Mouse (Mus musculus) stomach, embryonic 16.5 days (tissue): ENCODE measurements around the gene Max. TPM values are rescaled to one million over a fixed set of nuclear protein-coding genes. Genes with fewer than 3 reads are reported as not detected.
A peak's percentile ranks its signal among the peaks of the same experiment; 100 is the strongest.

Source experiments
- ATAC-seq: fragments of 200-750 bp; cut with Nextera tagmentation; 2 replicates; pipeline ENCODE4 v1.8.0; 2017; ENCODE audit warnings: moderate number of reproducible peaks, moderate TSS enrichment; ENCODE audit not compliant: insufficient read depth, low FRiP score
- H3K27ac ChIP-seq: fragments of 300-500 bp; sonication (generic); 2 replicates; pipeline ENCODE4 v1.5.1; 2014; ENCODE audit warnings: low read length
- H3K27me3 ChIP-seq: fragments of 300-500 bp; sonication (generic); 2 replicates; pipeline ENCODE4 v1.6.1; 2014; ENCODE audit warnings: low read length, control low read depth, mixed read lengths; ENCODE audit not compliant: control insufficient read depth, insufficient read depth
- H3K36me3 ChIP-seq: fragments of 300-500 bp; sonication (generic); 2 replicates; pipeline ENCODE4 v1.6.1; 2014; ENCODE audit warnings: low read length; ENCODE audit not compliant: control insufficient read depth, insufficient read depth
- H3K4me1 ChIP-seq: fragments of 300-500 bp; sonication (generic); 2 replicates; pipeline ENCODE4 v1.6.1; 2014; ENCODE audit warnings: low read length, control low read depth, mixed read lengths; ENCODE audit not compliant: control insufficient read depth, insufficient read depth
- H3K4me2 ChIP-seq: fragments of 300-500 bp; sonication (generic); 2 replicates; pipeline ENCODE4 v1.6.1; 2014; ENCODE audit warnings: low read depth, low read length, mixed read lengths
- H3K4me3 ChIP-seq: fragments of 300-500 bp; sonication (generic); replicated peaks from 2 replicates; pipeline ENCODE4 v1.5.1; 2014; ENCODE audit warnings: mild to moderate bottlenecking, low read length
- H3K9ac ChIP-seq: fragments of 300-500 bp; sonication (generic); 2 replicates; pipeline ENCODE4 v1.6.1; 2014; ENCODE audit warnings: low read length
- H3K9me3 ChIP-seq: fragments of 300-500 bp; sonication (generic); replicated peaks from 2 replicates; pipeline ENCODE4 v1.6.1; 2016; ENCODE audit warnings: low read length, control low read depth; ENCODE audit not compliant: control insufficient read depth
- WGBS: fragments of 180-500 bp; shearing (Covaris S2); extraction: QIAGEN DNeasy Blood & Tissue Kit; methylation state at CpG from one replicate; pipeline ENCODE4 v1.1.7; 2014; 5-methylcytosine and 5-hydroxymethylcytosine counted together
- polyA plus RNA-seq: library from polyadenylated mRNA; unstranded; fragments of >200 nt; fragmentation: Nextera tagmentation; extraction: Ambion mirVana; gene quantifications from 2 replicates; pipeline ENCODE4 v1.2.1, GENCODE M21; 2015

Gene Max
- polyA plus RNA-seq, 1 experiment from 2014 or later = 16.1 TPM

- no peak for ATAC-seq
- WGBS = 74% methylated on average over 6 of the region's 6 CpGs
- no peaks in the 10 kb centered on the region for H3K27me3 ChIP-seq
These were observed 43.9 kb downstream of the Max start for GRCm38 (mm10) chr12:76918113-76918512.

DNA sequence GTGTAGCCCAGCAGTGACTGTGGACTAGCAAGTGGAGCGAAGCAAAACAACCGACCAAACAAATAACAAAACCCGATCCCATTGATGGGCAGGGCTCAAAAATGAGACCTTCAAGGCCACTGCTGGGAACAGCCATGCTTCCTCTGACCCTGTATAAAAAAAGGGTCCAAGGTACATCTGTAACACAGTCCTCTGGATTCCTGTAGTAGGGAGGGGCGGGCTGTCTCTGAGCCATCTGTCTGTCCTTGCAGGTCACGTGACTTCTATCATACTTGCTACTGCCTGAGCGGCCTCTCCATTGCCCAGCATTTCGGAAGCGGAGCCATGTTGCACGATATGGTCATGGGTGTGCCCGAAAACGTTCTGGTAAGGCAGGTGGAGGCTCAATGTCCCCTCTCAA lies 45.8 kb downstream of the Max start:
- no peaks in the 10 kb centered on the region; the same call in 1 of the 2 replicates for H3K36me3 ChIP-seq
- H3K4me3 ChIP-seq = no peak overlapping the region
- no peaks in the 10 kb centered on the region for H3K27me3 ChIP-seq
- H3K4me1 ChIP-seq = 0 out of 2 replicates have a peak, but pooled peaks cover 3% of the 10 kb centered on the region
- WGBS = 91% methylated on average over 11 of the region's 11 CpGs
- H3K4me2 ChIP-seq = no peak overlapping the region
- H3K9ac ChIP-seq = no peak overlapping the region
- no peak for ATAC-seq
- no peaks in the 10 kb centered on the region for H3K9me3 ChIP-seq
- no peak overlapping the region for H3K27ac ChIP-seq

More at GRCm38 (mm10) chr12:76918113-76918512, 43.9 kb downstream of the Max start:
- H3K36me3 ChIP-seq = no peaks in the 10 kb centered on the region
- no peak overlapping the region for H3K4me2 ChIP-seq
- H3K4me1 ChIP-seq = no peaks in the 10 kb centered on the region
- H3K4me3 ChIP-seq = no peak overlapping the region
- H3K27ac ChIP-seq = no peak overlapping the region
- H3K9me3 ChIP-seq = no peaks in the 10 kb centered on the region
- H3K9ac ChIP-seq = no peak overlapping the region

- Histone ChIP-seq H3K36me3 (no peaks in the 10 kb centered on the region; the same call in 1 of the 2 replicates), H3K27ac (no peak overlapping the region), H3K9me3 (no peaks in the 10 kb centered on the region), H3K4me3 (no peak overlapping the region), H3K4me1 (0 out of 2 replicates have a peak, but pooled peaks cover 3% of the 10 kb centered on the region), H3K4me2 (no peak overlapping the region), H3K27me3 (no peaks in the 10 kb centered on the region), H3K9ac (no peak overlapping the region)
- WGBS = 55% methylated on average over 9 of the region's 9 CpGs
- ATAC-seq = no peak
These were observed 49.8 kb downstream of the Max start for GRCm38 (mm10) chr12:76912193-76912592.

DNA sequence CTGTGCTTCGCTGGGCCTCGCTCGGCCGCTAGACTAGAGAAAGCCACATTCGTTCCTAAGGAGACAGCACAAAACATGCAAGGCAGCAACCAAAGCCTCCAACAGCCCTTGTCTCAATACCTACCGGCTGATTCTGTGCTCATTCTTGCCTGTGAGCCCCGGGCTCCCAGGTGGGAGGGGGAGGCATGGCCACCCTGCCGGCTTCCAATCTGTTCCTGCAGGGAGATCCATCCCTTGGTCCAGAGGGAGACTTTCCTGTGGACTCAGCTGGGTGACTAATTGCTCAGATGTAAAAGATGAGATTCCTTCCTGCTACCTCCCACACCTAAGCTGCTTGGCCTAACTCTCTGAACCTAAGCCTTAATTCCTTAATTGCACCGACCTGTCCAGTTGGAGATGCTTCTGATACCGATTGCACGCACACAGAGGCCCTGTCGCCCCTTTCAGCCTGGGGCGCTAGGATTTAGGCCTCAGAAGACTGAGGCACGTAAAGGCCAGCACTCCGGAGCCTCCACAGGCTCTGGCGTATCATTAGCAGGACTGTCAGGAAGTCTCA lies 50.8 kb downstream of the Max start:
- no peak overlapping the region for H3K9ac ChIP-seq
- H3K27ac ChIP-seq = no peak overlapping the region
- H3K9me3 ChIP-seq = no peaks in the 10 kb centered on the region
- 0 out of 2 replicates have a peak, but pooled peaks cover 3% of the 10 kb centered on the region for H3K4me1 ChIP-seq
- no peaks in the 10 kb centered on the region; the same call in 1 of the 2 replicates for H3K36me3 ChIP-seq
- no peaks in the 10 kb centered on the region for H3K27me3 ChIP-seq
- H3K4me2 ChIP-seq = no peak overlapping the region
- no peak overlapping the region for H3K4me3 ChIP-seq
- WGBS = 82% methylated on average over 16 of the region's 16 CpGs
- no peak for ATAC-seq

DNA sequence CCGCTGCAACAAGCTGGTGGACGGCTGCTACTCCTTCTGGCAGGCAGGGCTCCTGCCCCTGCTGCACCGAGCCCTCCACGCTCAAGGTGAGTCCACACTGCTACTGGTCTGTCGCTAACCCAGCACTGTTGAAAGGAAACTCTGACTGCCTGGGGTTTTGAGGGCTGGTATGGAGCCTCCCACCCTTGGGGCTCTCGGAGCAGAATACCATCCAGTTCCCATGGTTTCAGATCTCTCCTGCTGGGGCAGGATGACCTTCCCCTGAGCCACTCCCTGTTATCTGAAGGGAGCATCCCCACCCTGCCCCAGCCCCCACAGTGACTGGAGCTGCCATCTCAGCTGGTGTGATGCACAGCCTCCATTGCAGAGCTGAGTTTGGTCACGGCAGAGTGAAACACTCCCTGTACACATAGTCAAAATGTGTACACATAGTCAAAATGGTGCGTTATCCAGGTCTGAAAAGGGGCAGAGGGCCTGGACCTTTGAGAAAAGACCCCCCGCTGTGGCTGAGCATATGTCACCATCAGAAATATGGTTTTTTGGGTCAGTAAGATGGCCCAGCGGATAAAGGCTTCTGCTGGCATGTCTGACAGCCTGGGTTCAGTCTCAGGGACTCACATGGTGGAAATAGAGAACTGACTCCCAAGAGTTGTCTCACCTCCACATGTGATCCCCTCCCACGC lies 51.6 kb downstream of the Max start:
- ATAC-seq = peak; percentile 48; the same call in 1 of the 2 replicates
- H3K9ac ChIP-seq = no peak overlapping the region
- H3K4me2 ChIP-seq = no peak overlapping the region
- no peaks in the 10 kb centered on the region for H3K9me3 ChIP-seq
- H3K4me1 ChIP-seq = 0 out of 2 replicates have a peak, but pooled peaks cover 3% of the 10 kb centered on the region
- no peaks in the 10 kb centered on the region; the same call in 1 of the 2 replicates for H3K36me3 ChIP-seq
- H3K27ac ChIP-seq = no peak overlapping the region
- H3K27me3 ChIP-seq = no peaks in the 10 kb centered on the region
- WGBS = 81% methylated on average over 11 of the region's 11 CpGs
- H3K4me3 ChIP-seq = no peak overlapping the region

DNA sequence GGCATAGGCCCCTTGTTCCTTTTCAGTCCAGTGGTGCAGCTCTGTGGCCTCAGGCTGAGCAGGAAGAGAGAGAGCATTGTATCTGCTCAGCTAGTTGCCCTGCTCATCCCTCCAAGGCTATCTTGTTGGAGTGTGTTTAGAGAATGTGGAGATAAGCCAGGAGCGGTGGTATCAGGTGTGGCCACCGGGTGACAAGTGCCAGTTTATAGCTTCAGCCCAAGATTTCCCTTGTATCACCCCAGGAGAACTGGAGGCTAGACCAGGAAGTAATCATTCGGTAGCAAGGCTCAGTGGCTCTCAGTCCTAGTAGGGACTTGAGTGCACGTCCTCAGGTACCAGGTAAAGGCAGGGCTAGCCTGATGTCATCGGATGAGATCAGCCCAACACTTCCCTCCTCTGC lies 52.8 kb downstream of the Max start:
- H3K4me3 ChIP-seq = no peak overlapping the region
- 67% methylated on average over 5 of the region's 5 CpGs for WGBS
- no peak; the same call in 1 of the 2 replicates for ATAC-seq

GRCm38 (mm10) chr12:76906278-76906677 lies 55.7 kb downstream of the Max start:
- Histone ChIP-seq H3K4me3 (no peak overlapping the region), H3K4me2 (no peak overlapping the region), H3K27ac (no peak overlapping the region), H3K9me3 (no peaks in the 10 kb centered on the region), H3K4me1 (no peaks in the 10 kb centered on the region), H3K9ac (no peak overlapping the region), H3K36me3 (no peaks in the 10 kb centered on the region), H3K27me3 (no peaks in the 10 kb centered on the region)
- WGBS = 76% methylated on average over 1 of the region's 1 CpGs
- ATAC-seq = no peak

More for the DNA sequence above, 52.8 kb downstream of the Max start:
- no peaks in the 10 kb centered on the region for H3K27me3 ChIP-seq
- no peak overlapping the region for H3K27ac ChIP-seq
- H3K36me3 ChIP-seq = no peaks in the 10 kb centered on the region; the same call in 1 of the 2 replicates
- H3K9ac ChIP-seq = no peak overlapping the region
- no peaks in the 10 kb centered on the region for H3K9me3 ChIP-seq
- no peak overlapping the region for H3K4me2 ChIP-seq
- 0 out of 2 replicates have a peak, but pooled peaks cover 3% of the 10 kb centered on the region for H3K4me1 ChIP-seq

GRCm38 (mm10) chr12:76901508-76902294 lies 60.3 kb downstream of the Max start:
- ATAC-seq = no peak
- Histone ChIP-seq H3K4me3 (no peak overlapping the region), H3K27ac (no peak overlapping the region), H3K9ac (no peak overlapping the region), H3K9me3 (no peaks in the 10 kb centered on the region), H3K27me3 (no peaks in the 10 kb centered on the region), H3K4me2 (no peak overlapping the region), H3K4me1 (no peaks in the 10 kb centered on the region), H3K36me3 (no peaks in the 10 kb centered on the region)
- WGBS = 80% methylated on average over 3 of the region's 3 CpGs
